Mouse (Mus musculus): ENCODE data around the gene Cltrn.
A peak's percentile ranks its signal among the peaks of the same experiment; 100 is the strongest.

The Cltrn gene

GRCm38 (mm10) chrX:164088582-164088981 is at the start of gene Cltrn:
Cltrn (plus strand) TSS chrX:164088830.
- peak; percentile 25 for DNase-seq

GRCm38 (mm10) chrX:164038882-164039281 is 49.7 kb upstream of the Cltrn start:
- no peak for DNase-seq

GRCm38 (mm10) chrX:164042069-164042468 is 46.6 kb upstream of the Cltrn start:
- no peak for DNase-seq

GRCm38 (mm10) chrX:164046736-164047135 is 41.9 kb upstream of the Cltrn start:
- no peak for DNase-seq

- no peak for DNase-seq
Observed at GRCm38 (mm10) chrX:164055726-164056125, 32.9 kb upstream of the Cltrn start.

GRCm38 (mm10) chrX:164058523-164058922 is 30.1 kb upstream of the Cltrn start:
- DNase-seq: no peak

GRCm38 (mm10) chrX:164059070-164059469 is 29.6 kb upstream of the Cltrn start:
- DNase-seq: no peak

- DNase-seq: peak; percentile 35
Observed at GRCm38 (mm10) chrX:164066185-164066584, 22.4 kb upstream of the Cltrn start.

GRCm38 (mm10) chrX:164068968-164069367 is 19.7 kb upstream of the Cltrn start:
- no peak for DNase-seq

- peak; percentile 96 for DNase-seq
Observed at GRCm38 (mm10) chrX:164076040-164076775, 12.4 kb upstream of the Cltrn start, which contains the start of gene Siah1b. Siah1b (minus strand) TSS chrX:164076493.

- no peak for DNase-seq
Observed at GRCm38 (mm10) chrX:164082030-164082429, 6.6 kb upstream of the Cltrn start.

- no peak for DNase-seq
Observed at GRCm38 (mm10) chrX:164089916-164090315, 1.3 kb downstream of the Cltrn start.

GRCm38 (mm10) chrX:164092300-164093169 is 3.9 kb downstream of the Cltrn start:
- DNase-seq: no peak

- DNase-seq: no peak
Observed at GRCm38 (mm10) chrX:164093435-164093834, 4.8 kb downstream of the Cltrn start.

- DNase-seq: no peak
Observed at GRCm38 (mm10) chrX:164095838-164096237, 7.2 kb downstream of the Cltrn start.

- DNase-seq: no peak
Observed at GRCm38 (mm10) chrX:164101483-164101882, 12.9 kb downstream of the Cltrn start.

- DNase-seq: no peak
Observed at GRCm38 (mm10) chrX:164102198-164102597, 13.6 kb downstream of the Cltrn start.

- no peak for DNase-seq
Observed at GRCm38 (mm10) chrX:164102656-164103055, 14.0 kb downstream of the Cltrn start.

- no peak for DNase-seq
Observed at GRCm38 (mm10) chrX:164111146-164111545, 22.5 kb downstream of the Cltrn start.

- no peak for DNase-seq
Observed at GRCm38 (mm10) chrX:164113744-164114143, 25.1 kb downstream of the Cltrn start.

GRCm38 (mm10) chrX:164123942-164124341 is 35.3 kb downstream of the Cltrn start:
- no peak for DNase-seq

- no peak for DNase-seq
Observed at GRCm38 (mm10) chrX:164133531-164133930, 44.9 kb downstream of the Cltrn start.

GRCm38 (mm10) chrX:164135304-164135818 is 46.7 kb downstream of the Cltrn start:
- DNase-seq: no peak

- DNase-seq: no peak
Observed at GRCm38 (mm10) chrX:164139032-164139431, 50.4 kb downstream of the Cltrn start, which contains the start of gene Ace2. Ace2 (plus strand) TSS chrX:164139332.
